Mouse (Mus musculus) heart, embryonic 16.5 days (tissue): Measurements from ENCODE around the gene Pigx. TPM values are rescaled to one million over a fixed set of nuclear protein-coding genes. Genes with fewer than 3 reads are reported as not detected.
"Not testable (repeated sequence)": the region's sequence is repeated elsewhere in the genome, so short reads cannot be mapped to it uniquely, and the experiment has no call there.

Experiments used
- ATAC-seq: fragments of 200-750 bp; cut with Nextera tagmentation; replicated peaks from 2 replicates; pipeline ENCODE4 v1.8.0; 2017; ENCODE audit warnings: moderate number of reproducible peaks; ENCODE audit not compliant: insufficient read depth, low FRiP score; ENCODE audit errors: extremely low read depth
- H3K27ac ChIP-seq: fragments of 300-500 bp; sonication (generic); 2 replicates; pipeline ENCODE4 v1.5.1; 2014; ENCODE audit warnings: mild to moderate bottlenecking, low read length, control low read depth, moderate library complexity
- H3K27me3 ChIP-seq: fragments of 300-500 bp; sonication (generic); 2 replicates; pipeline ENCODE4 v1.6.1; 2014; ENCODE audit warnings: low read length, mixed read lengths; ENCODE audit not compliant: control insufficient read depth, insufficient read depth
- H3K36me3 ChIP-seq: fragments of 300-500 bp; sonication (generic); 2 replicates; pipeline ENCODE4 v1.6.1; 2014; ENCODE audit not compliant: control insufficient read depth, insufficient read depth
- H3K4me1 ChIP-seq: fragments of 300-500 bp; sonication (generic); 2 replicates; pipeline ENCODE4 v1.6.1; 2014; ENCODE audit warnings: low read length, mixed read lengths; ENCODE audit not compliant: control insufficient read depth, insufficient read depth
- H3K4me2 ChIP-seq: fragments of 300-500 bp; sonication (generic); 2 replicates; pipeline ENCODE4 v1.6.1; 2014; ENCODE audit warnings: low read depth, mild to moderate bottlenecking, control low read depth, low read length
- H3K4me3 ChIP-seq: fragments of 300-500 bp; sonication (generic); 2 replicates; pipeline ENCODE4 v1.5.1; 2014; ENCODE audit warnings: mild to moderate bottlenecking, control low read depth, low read length
- H3K9ac ChIP-seq: fragments of 300-500 bp; sonication (generic); 2 replicates; pipeline ENCODE4 v1.6.1; 2014; ENCODE audit warnings: low read length, control low read depth
- H3K9me3 ChIP-seq: fragments of 300-500 bp; sonication (generic); replicated peaks from 2 replicates; pipeline ENCODE4 v1.6.1; 2016; ENCODE audit warnings: low read length; ENCODE audit not compliant: control insufficient read depth
- WGBS: fragments of 180-500 bp; shearing (Covaris S2); extraction: QIAGEN DNeasy Blood & Tissue Kit; methylation state at CpG from one replicate; pipeline ENCODE4 v1.1.7; 2014; 5-methylcytosine and 5-hydroxymethylcytosine counted together
- polyA plus RNA-seq: library from polyadenylated mRNA; unstranded; fragments of >200 nt; fragmentation: Nextera tagmentation; extraction: Ambion mirVana; gene quantifications from 2 replicates; pipeline ENCODE4 v1.2.1, GENCODE M21; 2015

The Pigx gene
- polyA plus RNA-seq, 1 experiment from 2014 or later, result 73.0 TPM

DNA sequence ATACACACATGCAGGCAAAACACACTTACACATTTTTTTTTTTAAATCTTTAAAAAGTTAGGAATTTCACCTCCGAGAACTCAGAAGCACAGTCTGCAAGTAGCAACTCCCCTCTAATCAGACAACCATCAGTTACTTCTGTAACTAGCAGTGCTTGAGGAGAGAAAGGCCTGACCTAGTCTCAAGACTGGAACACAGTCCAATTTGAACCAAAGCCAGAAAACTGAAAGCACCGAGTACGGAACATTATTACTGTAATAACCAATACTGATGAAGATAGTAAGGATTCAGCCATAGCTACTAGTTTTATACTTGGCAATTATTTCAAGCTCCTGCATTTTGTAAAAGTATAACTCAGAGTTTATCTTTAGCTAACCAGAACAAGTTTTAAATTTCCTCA, 23.1 kb downstream of the Pigx start:
- ATAC-seq, result no peak
- H3K27me3 ChIP-seq, result no peaks in the 10 kb centered on the region
- H3K4me1 ChIP-seq, result peaks cover 23% of the 10 kb centered on the region
- H3K4me2 ChIP-seq, result peak overlapping the region; percentile 32
- H3K4me3 ChIP-seq, result peak overlapping the region; percentile 16; the same call in 1 of the 2 replicates
- H3K36me3 ChIP-seq, result no peaks in the 10 kb centered on the region
- no peak overlapping the region for H3K9ac ChIP-seq
- H3K9me3 ChIP-seq, result no peaks in the 10 kb centered on the region
- WGBS, result 30% methylated on average over 3 of the region's 3 CpGs
- H3K27ac ChIP-seq, result no peak overlapping the region

DNA sequence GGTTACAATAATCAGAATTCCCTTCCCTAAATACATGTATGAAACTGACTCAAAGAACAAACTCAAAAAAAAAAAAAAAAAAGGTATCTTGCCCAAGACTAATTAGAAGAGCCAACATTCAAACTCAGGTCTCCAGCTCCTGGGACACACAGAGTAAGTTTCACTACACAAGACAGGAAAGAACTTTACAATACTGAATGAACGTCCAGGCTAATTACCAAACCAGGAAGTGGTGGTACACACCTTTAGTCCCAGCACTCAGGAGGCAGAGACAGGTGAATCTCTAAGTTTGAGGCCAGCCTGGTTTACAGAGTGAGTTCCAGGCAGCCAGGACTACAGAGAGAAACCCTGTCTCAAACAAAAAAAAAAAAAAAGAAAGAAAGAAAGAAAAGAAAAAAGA, 23.8 kb downstream of the Pigx start:
- H3K9me3 ChIP-seq, result no peaks in the 10 kb centered on the region
- H3K36me3 ChIP-seq, result no peaks in the 10 kb centered on the region
- H3K4me3 ChIP-seq, result no peak overlapping the region
- no peak overlapping the region for H3K4me2 ChIP-seq
- peaks cover 23% of the 10 kb centered on the region for H3K4me1 ChIP-seq
- no peak for ATAC-seq
- no peak overlapping the region for H3K9ac ChIP-seq
- no peak overlapping the region for H3K27ac ChIP-seq
- H3K27me3 ChIP-seq, result no peaks in the 10 kb centered on the region
- WGBS, result 41% methylated on average over 1 of the region's 1 CpGs

- not testable (repeated sequence) for H3K36me3 ChIP-seq, H3K9ac ChIP-seq, H3K27ac ChIP-seq, ATAC-seq, H3K4me3 ChIP-seq, H3K27me3 ChIP-seq, H3K9me3 ChIP-seq, H3K4me2 ChIP-seq
- H3K4me1 ChIP-seq, result peaks cover 25% of the 10 kb centered on the region
- WGBS, result 38% methylated on average over 4 of the region's 4 CpGs
These were observed 29.5 kb downstream of the Pigx start for GRCm38 (mm10) chr16:32070070-32070469.

GRCm38 (mm10) chr16:32068389-32069300, 30.9 kb downstream of the Pigx start:
- ATAC-seq, result no peak
- Histone ChIP-seq H3K4me3 (no peak overlapping the region), H3K4me1 (peaks cover 31% of the 10 kb centered on the region), H3K9ac (no peak overlapping the region), H3K27me3 (no peaks in the 10 kb centered on the region), H3K36me3 (no peaks in the 10 kb centered on the region), H3K4me2 (no peak overlapping the region), H3K9me3 (no peaks in the 10 kb centered on the region), H3K27ac (no peak overlapping the region)
- WGBS, result 64% methylated on average over 12 of the region's 12 CpGs

DNA sequence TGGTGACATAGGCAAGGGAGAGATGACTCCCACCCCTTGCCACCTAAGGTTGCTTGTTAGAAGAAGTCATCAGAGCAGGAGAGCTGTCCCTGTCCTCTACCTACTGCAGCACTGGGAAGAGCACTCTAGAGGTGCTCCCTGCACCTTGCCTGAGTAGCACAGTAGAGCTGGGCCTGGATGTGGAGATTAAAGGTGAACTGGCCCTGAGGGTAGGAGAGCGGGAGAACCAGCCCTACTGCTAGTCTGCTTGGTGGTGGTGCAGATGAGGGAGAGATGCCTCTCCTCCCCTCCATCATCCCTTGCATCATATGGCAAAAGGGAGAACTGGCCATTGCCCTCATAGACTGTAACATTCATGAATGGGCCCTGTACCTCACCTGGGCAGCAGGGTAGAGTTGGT, 32.6 kb downstream of the Pigx start:
- H3K9ac ChIP-seq, result no peak overlapping the region
- peaks cover 38% of the 10 kb centered on the region for H3K4me1 ChIP-seq
- no peak overlapping the region for H3K4me3 ChIP-seq
- H3K36me3 ChIP-seq, result no peaks in the 10 kb centered on the region
- H3K4me2 ChIP-seq, result no peak overlapping the region
- no peak overlapping the region for H3K27ac ChIP-seq
- no peaks in the 10 kb centered on the region for H3K27me3 ChIP-seq
- WGBS, result 95% methylated on average over 1 of the region's 1 CpGs
- no peak for ATAC-seq
- no peaks in the 10 kb centered on the region for H3K9me3 ChIP-seq

- ATAC-seq, result no peak
- H3K27me3 ChIP-seq, result no peaks in the 10 kb centered on the region
- H3K36me3 ChIP-seq, result no peaks in the 10 kb centered on the region
- WGBS, result 50% methylated on average over 7 of the region's 7 CpGs
- H3K4me1 ChIP-seq, result peaks cover 38% of the 10 kb centered on the region
- H3K27ac ChIP-seq, result no peak overlapping the region
- peak overlapping the region; percentile 20; the same call in 1 of the 2 replicates for H3K9ac ChIP-seq
- H3K4me2 ChIP-seq, result no peak overlapping the region
- no peak overlapping the region for H3K4me3 ChIP-seq
- H3K9me3 ChIP-seq, result no peaks in the 10 kb centered on the region
These were observed 35.6 kb downstream of the Pigx start for GRCm38 (mm10) chr16:32063900-32064299.

DNA sequence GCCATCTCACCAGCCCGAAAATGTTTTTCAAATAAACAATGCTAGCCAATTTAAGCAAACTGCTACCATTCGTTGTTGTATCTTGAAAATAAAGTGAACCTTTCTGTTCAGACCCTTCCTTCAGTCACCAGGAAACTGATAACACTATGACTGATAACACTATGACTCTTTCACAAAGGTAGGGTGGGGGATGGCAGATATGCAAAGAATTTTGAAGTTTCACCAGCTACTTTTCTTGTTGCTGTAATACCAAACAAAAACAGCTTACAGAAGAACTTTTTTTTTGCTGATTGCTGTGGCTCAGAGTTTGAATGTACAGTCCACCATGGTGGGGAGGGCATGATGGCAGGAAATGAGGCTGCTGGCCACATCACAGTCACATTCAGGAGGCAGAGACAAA, 37.3 kb downstream of the Pigx start:
- H3K27ac ChIP-seq, result no peak overlapping the region
- no peaks in the 10 kb centered on the region for H3K36me3 ChIP-seq
- ATAC-seq, result no peak
- peaks cover 32% of the 10 kb centered on the region for H3K4me1 ChIP-seq
- no peaks in the 10 kb centered on the region for H3K27me3 ChIP-seq
- H3K4me3 ChIP-seq, result no peak overlapping the region
- 52% methylated on average over 2 of the region's 2 CpGs for WGBS
- H3K4me2 ChIP-seq, result no peak overlapping the region
- H3K9me3 ChIP-seq, result no peaks in the 10 kb centered on the region
- H3K9ac ChIP-seq, result no peak overlapping the region

DNA sequence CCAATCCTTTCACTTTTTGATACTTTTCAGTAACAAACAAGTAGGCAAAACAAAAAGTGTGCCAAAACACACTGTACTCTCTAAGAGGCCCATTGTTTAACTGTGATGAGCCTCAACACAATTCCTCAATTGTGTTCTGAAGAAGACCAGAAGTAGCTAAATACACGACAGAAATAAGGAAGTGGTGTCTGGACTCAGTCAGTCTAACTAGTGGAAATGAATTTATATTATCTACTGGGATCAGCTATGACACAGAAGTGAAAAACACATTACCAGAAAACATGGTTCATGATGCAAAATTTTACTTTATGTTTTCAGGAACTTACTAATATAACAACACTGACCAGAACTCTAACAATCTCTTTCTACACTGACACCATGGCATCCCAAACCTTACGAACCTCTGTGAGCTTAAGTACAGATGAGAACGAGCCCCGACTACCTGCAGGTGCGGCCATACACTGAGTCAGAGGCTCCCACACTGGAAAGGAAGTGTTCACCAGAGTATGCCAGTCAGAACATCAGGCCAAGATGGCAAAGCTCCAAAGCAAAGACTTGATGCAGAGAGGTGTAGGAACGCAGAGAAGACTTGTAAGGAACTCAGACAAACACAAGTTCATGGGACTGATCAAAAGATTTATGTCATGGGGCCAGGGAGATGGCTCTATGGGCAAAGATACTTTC, 39.6 kb downstream of the Pigx start:
- H3K4me3 ChIP-seq, result no peak overlapping the region
- 55% methylated on average over 6 of the region's 6 CpGs for WGBS

DNA sequence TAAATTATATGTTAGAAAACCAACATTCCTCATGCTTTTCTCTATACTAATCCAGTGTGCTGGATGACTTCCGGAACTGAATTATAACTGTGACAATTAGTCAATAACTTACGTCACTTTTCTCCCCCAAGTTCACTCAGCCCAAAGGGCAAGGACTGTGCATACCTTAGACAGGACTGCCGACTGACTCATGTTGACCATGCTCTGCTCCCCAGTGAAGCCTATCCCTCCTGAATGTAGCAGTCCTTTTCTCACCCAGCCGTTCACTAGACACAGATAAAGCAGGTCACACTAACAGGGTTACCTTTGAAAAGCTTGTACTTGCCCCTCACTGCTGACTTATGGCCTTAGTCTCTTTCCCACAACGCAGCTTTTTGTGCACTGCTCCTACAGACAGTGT, 40.7 kb downstream of the Pigx start:
- peaks cover 13% of the 10 kb centered on the region for H3K4me1 ChIP-seq
- WGBS, result 61% methylated on average over 5 of the region's 5 CpGs
- ATAC-seq, result no peak

More for the DNA sequence above, 39.6 kb downstream of the Pigx start:
- H3K9me3 ChIP-seq, result no peaks in the 10 kb centered on the region
- no peak overlapping the region for H3K9ac ChIP-seq
- H3K27me3 ChIP-seq, result no peaks in the 10 kb centered on the region
- no peaks in the 10 kb centered on the region for H3K36me3 ChIP-seq
- H3K27ac ChIP-seq, result no peak overlapping the region
- H3K4me2 ChIP-seq, result no peak overlapping the region
- peaks cover 18% of the 10 kb centered on the region for H3K4me1 ChIP-seq
- no peak for ATAC-seq

More for the DNA sequence above, 40.7 kb downstream of the Pigx start:
- Histone ChIP-seq H3K27me3 (no peaks in the 10 kb centered on the region), H3K27ac (no peak overlapping the region), H3K4me3 (no peak overlapping the region), H3K4me2 (no peak overlapping the region), H3K36me3 (no peaks in the 10 kb centered on the region), H3K9ac (no peak overlapping the region), H3K9me3 (no peaks in the 10 kb centered on the region)
